Mouse (Mus musculus): ENCODE measurements at regions not wholly inside any gene's neighbourhood (a gene's known extent, or its start where the extent isn't known, plus 50 kb on each side); places are given as distances from the start of the nearest gene placed in this dataset.

DNA sequence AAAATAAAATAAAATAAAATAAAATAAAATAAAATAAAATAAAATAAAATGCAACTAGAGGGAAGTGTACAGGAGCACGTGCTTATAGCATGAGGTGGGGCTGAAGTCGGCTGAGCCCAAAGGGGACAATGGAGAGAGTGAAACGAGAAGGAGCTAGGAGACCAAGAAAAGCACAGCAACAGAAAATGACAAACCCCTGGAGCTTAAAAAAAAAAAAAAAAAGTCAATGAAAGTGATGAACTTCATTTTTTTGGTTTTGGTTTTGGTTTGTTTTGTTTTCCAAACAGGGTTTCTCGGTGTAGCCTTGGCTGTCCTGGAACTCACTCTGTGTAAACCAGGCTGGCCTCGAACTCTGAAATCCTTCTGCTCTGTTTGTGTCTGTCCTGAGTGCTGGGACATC, 51.2 kb upstream of the Chd2 start:
- no peak for TF ChIP-seq CTCF (IDR thresholded peaks at IDR 0.05; ENCODE audit: insufficient read depth, low read length)
- TF ChIP-seq POLR2A (IDR thresholded peaks at IDR 0.05; ENCODE audit: borderline replicate concordance, extremely low read depth, low read depth, low read length): no peak

Measured in lung, adult 2 months (tissue).